ENCODE assay signal across 7 mouse cellular contexts in the genomic region with DNA sequence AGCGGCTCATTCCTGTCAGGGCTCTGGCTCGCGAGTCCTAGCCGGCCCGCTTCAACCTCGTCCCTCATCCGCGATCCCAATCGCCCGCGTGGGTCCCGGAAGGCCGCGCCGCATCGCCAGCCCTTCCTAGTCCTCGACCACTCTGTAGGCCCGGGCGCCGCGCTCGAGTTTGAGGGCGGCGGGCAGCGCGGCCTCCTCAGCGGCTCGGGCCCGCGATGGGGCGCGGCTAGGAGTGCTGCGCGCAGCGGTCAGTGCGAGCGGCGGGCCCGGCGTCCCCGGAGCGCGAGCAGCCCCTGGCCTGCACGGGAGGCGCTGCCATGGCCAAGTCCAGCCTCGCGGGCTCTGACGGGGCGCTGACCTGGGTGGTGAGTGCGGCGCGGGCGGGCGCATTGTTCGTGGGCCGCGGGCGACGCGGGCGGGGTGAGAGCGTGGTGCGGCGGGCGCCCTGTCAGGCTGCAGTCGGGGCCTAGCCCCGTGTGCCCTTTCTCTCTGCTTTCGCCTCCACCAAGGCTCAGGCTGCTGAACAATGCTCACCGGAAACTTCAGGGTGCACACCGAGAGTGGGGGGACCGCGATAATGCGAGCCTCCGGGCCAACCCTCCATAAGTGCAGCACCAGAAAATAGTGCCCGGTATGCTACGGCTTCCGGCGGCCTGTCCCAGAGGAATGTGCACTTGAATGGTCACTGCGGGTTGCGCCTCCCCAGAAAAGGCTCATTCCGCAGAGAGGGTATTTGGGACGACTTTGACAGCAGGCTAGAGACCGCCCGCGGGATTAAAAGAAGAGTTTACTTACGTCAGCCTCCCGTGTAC. TPM values are rescaled to one million over a fixed set of nuclear protein-coding genes. Genes with fewer than 3 reads are reported as not detected.
DNase-seq lines count a peak whose midpoint lies in the region; ATAC-seq and TF ChIP-seq lines count a peak whose summit lies in the region.

No protein-coding gene starts in this region.

- ATAC-seq in embryonic facial prominence, embryonic 11.5 days (replicated peaks; ENCODE audit: insufficient number of reproducible peaks, low FRiP score, low TSS enrichment, low read depth): peak; percentile 63
- peak; percentile 57 for ATAC-seq in limb, embryonic 13.5 days (ENCODE audit: low FRiP score, low read depth)
- ATAC-seq in midbrain, embryonic 15.5 days (replicated peaks): peak; percentile 78

- TF ChIP-seq POLR2A in kidney, adult 2 months (IDR thresholded peaks at IDR 0.05; ENCODE audit: low read depth, low read length): no peak

- no peaks in the 10 kb centered on the region for H3K9me3 ChIP-seq in embryonic facial prominence, embryonic 11.5 days (replicated peaks; ENCODE audit: control insufficient read depth, low read length)
- no peaks in the 10 kb centered on the region for H3K9me3 ChIP-seq in limb, embryonic 13.5 days
- no peaks in the 10 kb centered on the region for H3K9me3 ChIP-seq in midbrain, embryonic 15.5 days

- no peaks in the 10 kb centered on the region for H3K27me3 ChIP-seq in embryonic facial prominence, embryonic 11.5 days (ENCODE audit: control insufficient read depth, insufficient read depth, low read length)
- no peaks in the 10 kb centered on the region for H3K27me3 ChIP-seq in kidney, adult 2 months (replicated peaks; ENCODE audit: control insufficient read depth, insufficient read depth, low read length)
- H3K27me3 ChIP-seq in limb, embryonic 13.5 days: no peaks in the 10 kb centered on the region
- H3K27me3 ChIP-seq in midbrain, embryonic 15.5 days (replicated peaks): no peaks in the 10 kb centered on the region

- no peaks in the 10 kb centered on the region; the same call in 1 of the 2 replicates for H3K4me1 ChIP-seq in embryonic facial prominence, embryonic 11.5 days (ENCODE audit: control insufficient read depth, insufficient read depth, low read length)
- H3K4me1 ChIP-seq in kidney, adult 2 months (ENCODE audit: control insufficient read depth, insufficient read depth, low read length): no peaks in the 10 kb centered on the region; the same call in 1 of the 2 replicates
- peaks cover 25% of the 10 kb centered on the region for H3K4me1 ChIP-seq in limb, embryonic 13.5 days
- peaks cover 33% of the 10 kb centered on the region for H3K4me1 ChIP-seq in midbrain, embryonic 15.5 days

- peak overlapping the region; percentile 93 for H3K4me3 ChIP-seq in embryonic facial prominence, embryonic 11.5 days (ENCODE audit: low read depth, low read length)
- H3K4me3 ChIP-seq in kidney, adult 2 months (ENCODE audit: insufficient read depth, low read depth, low read length): peak overlapping the region; percentile 77
- H3K4me3 ChIP-seq in limb, embryonic 13.5 days: peak overlapping the region; percentile 92
- H3K4me3 ChIP-seq in midbrain, embryonic 15.5 days: peak overlapping the region; percentile 81

- peak overlapping the region; percentile 63 for H3K4me2 ChIP-seq in embryonic facial prominence, embryonic 11.5 days (ENCODE audit: low read depth, low read length)
- H3K4me2 ChIP-seq in limb, embryonic 13.5 days (replicated peaks): peak overlapping the region; percentile 76
- peak overlapping the region; percentile 72 for H3K4me2 ChIP-seq in midbrain, embryonic 15.5 days

- DNase-seq in adrenal gland, postnatal 10 days: peak; percentile 80
- DNase-seq in embryonic facial prominence, embryonic 11.5 days (ENCODE audit: low spot score): peak; percentile 53
- DNase-seq in heart, adult 18-20 months: peak; percentile 71 to 81
- peak; percentile 75 for DNase-seq in kidney, adult 2 months
- DNase-seq in spleen, adult 18-20 months: peak; percentile 51 to 68

- peak overlapping the region; percentile 96 for H3K27ac ChIP-seq in embryonic facial prominence, embryonic 11.5 days (replicated peaks; ENCODE audit: low read depth, low read length)
- H3K27ac ChIP-seq in kidney, adult 2 months (ENCODE audit: insufficient read depth, low read depth, low read length): peak overlapping the region; percentile 91
- peak overlapping the region; percentile 98 for H3K27ac ChIP-seq in limb, embryonic 13.5 days
- peak overlapping the region; percentile 99 for H3K27ac ChIP-seq in midbrain, embryonic 15.5 days

- no peak for TF ChIP-seq CTCF in kidney, adult 2 months (conservative IDR thresholded peaks at IDR 0.05; ENCODE audit: insufficient read depth, insufficient read length, low read depth, low read length)

- under 1% methylated on average over 82 of the region's 87 CpGs for WGBS in embryonic facial prominence, embryonic 11.5 days
- WGBS in kidney, adult 2 months: under 1% methylated on average over 87 of the region's 87 CpGs
- WGBS in limb, embryonic 13.5 days: under 1% methylated on average over 66 of the region's 87 CpGs
- WGBS in midbrain, embryonic 15.5 days: under 1% methylated on average over 73 of the region's 87 CpGs

- H3K36me3 ChIP-seq in embryonic facial prominence, embryonic 11.5 days (replicated peaks; ENCODE audit: control insufficient read depth, insufficient read depth, low read depth, low read length): no peaks in the 10 kb centered on the region
- no peaks in the 10 kb centered on the region for H3K36me3 ChIP-seq in kidney, adult 2 months (ENCODE audit: control insufficient read depth, insufficient read depth, low read length)
- H3K36me3 ChIP-seq in limb, embryonic 13.5 days: peaks cover 3% of the 10 kb centered on the region; the same call in 1 of the 2 replicates
- H3K36me3 ChIP-seq in midbrain, embryonic 15.5 days (replicated peaks): no peaks in the 10 kb centered on the region

- peak overlapping the region; percentile 98 for H3K9ac ChIP-seq in embryonic facial prominence, embryonic 11.5 days (replicated peaks; ENCODE audit: low read length)
- H3K9ac ChIP-seq in limb, embryonic 13.5 days: peak overlapping the region; percentile 99
- peak overlapping the region; percentile 96 for H3K9ac ChIP-seq in midbrain, embryonic 15.5 days

RNA-seq across cellular contexts. Expression of gene Top2b, which starts 0.6 kb away (rescaled TPM):
- total RNA-seq in adrenal gland, postnatal 10 days (2021): 10 to 100 TPM; 83.5 to 88.6 TPM
- polyA plus RNA-seq in embryonic facial prominence, embryonic 11.5 days (2014; fragmentation: Nextera tagmentation; extraction: Ambion mirVana): 143 and 166 TPM in 2 replicates
- total RNA-seq in heart, adult 18-20 months (2021): 10 to 100 TPM; 40.1 to 54.6 TPM
- polyA plus RNA-seq in kidney, adult 2 months (2012; rRNA removed): 5.4 and 10.5 TPM in 2 replicates
- 66.0 and 69.8 TPM in 2 replicates for polyA plus RNA-seq in limb, embryonic 13.5 days (2015; fragmentation: Nextera tagmentation; extraction: Ambion mirVana)
- 86.1 and 95.8 TPM in 2 replicates for polyA plus RNA-seq in midbrain, embryonic 15.5 days (2015; fragmentation: Nextera tagmentation; extraction: Ambion mirVana)

Comparison
In these comparisons a context has a peak if more than half of its experiments do, and no peak if none do; other contexts are left out.
1. Peak in every context shown above with its lines: DNase-seq, ATAC-seq, H3K4me3 ChIP-seq and H3K27ac ChIP-seq.